Mouse (Mus musculus): ENCODE measurements around the gene Fgd3. TPM values are rescaled to one million over a fixed set of nuclear protein-coding genes. Genes with fewer than 3 reads are reported as not detected.

Fgd3 gene
- total and polyA plus RNA-seq, 3 experiments, result 8.7 to 16.1 (median 14.5) TPM

DNA sequence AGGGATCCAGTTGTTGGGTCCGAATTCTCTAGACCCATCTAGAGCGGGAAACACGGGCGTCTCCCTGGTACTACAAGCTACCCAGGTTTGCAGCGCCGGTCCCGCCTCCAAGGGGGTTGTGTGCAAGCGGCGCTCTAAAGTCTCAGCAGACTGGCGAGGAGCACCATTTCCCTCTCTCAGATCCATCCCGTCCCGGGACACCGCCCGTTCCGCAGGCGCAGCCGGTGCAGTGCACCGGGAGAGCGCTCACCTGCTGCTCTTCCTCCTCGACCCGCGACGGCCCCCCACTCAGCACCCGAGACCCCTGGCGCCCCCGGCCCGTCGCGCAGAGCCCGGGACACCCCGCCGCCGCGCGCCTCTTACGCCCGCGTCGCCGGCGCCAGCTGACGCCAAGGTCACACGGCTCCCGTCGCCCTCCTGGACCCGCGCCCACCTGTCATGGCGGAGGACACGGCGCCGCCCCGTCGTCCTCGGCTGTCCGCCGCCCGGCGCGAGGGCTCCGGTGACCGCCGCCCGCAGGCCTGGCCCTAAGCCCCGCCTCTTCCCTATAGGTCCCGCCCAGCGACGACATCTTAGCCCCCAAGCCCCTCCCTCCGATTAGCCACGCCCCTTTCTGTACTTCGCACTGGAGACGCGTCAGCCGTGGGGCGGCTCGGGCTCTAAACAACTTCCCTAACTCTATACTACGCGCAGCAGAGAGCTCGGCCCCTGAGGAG is 104.4 kb downstream of the Fgd3 start, which contains the start of gene Card19:
Card19 (minus strand) TSS at position 534 of the 716 bp plus-strand sequence.
- Histone ChIP-seq H3K9me3 (replicated peaks; ENCODE audit: low read length) (no peaks in the 10 kb centered on the region), H3K4me3 (replicated peaks in 1 of 3; ENCODE audit: low read depth in 2 of 3, low read length in 2 of 3, poor library complexity in 1 of 3) (peak within 1 kb of the TSS; percentile 48 to 85 (median 64)), H3K9ac (ENCODE audit: insufficient read depth, low read depth) (peak within 1 kb of the TSS; percentile 58), H3K36me3 (replicated peaks in 1 of 2; ENCODE audit: control insufficient read depth in 1 of 2, insufficient read depth in 1 of 2, low read length in 1 of 2) (no peaks in the 10 kb centered on the region), H3K4me1 (ENCODE audit: control insufficient read depth in 1 of 2, insufficient read depth in 2 of 2) (peaks cover 0 to 21% of the 10 kb centered on the region in 2 experiments; a peak in 2 of 4 replicates), H3K79me2 (replicated peaks; ENCODE audit: control insufficient read depth, extremely low read depth, insufficient read depth, poor library complexity, severe bottlenecking) (no peaks in the 10 kb centered on the region), H3K27ac (ENCODE audit: insufficient read depth, low read depth) (no peak within 1 kb of the TSS), H3K27me3 (replicated peaks) (peaks cover 32% of the 10 kb centered on the region), H3K4me2 (ENCODE audit: insufficient read depth, low read depth, poor library complexity, severe bottlenecking) (peak within 1 kb of the TSS; percentile 96)
- DNase-seq (ENCODE audit: extremely low read depth), result peak; percentile 95
- TF ChIP-seq TBP (conservative IDR thresholded peaks at IDR 0.05; ENCODE audit: low read depth, low read length) (0 out of 2 replicates have a peak, but pooled peaks have one; percentile 20), ELF1 (IDR thresholded peaks at IDR 0.05; ENCODE audit: low read depth, low read length) (peak; percentile 34; the same call in 1 of the 2 replicates), HCFC1 (IDR thresholded peaks at IDR 0.05; ENCODE audit: low read depth, low read length) (no peak), TCF12 (IDR thresholded peaks at IDR 0.05; ENCODE audit: low read depth, low read length) (no peak; the same call in 1 of the 2 replicates), BHLHE40 (IDR thresholded peaks at IDR 0.05; ENCODE audit: low read depth, low read length) (no peak), ZMIZ1 (IDR thresholded peaks at IDR 0.05; ENCODE audit: low read depth, low read length) (0 out of 2 replicates have a peak, but pooled peaks have one; percentile 29), MAX (IDR thresholded peaks at IDR 0.05; ENCODE audit: low read length) (no peak), IRF4 (IDR thresholded peaks at IDR 0.05; ENCODE audit: low read depth, low read length) (no peak), POLR2A (IDR thresholded peaks at IDR 0.05; ENCODE audit: low read depth, low read length) (peak; percentile 66; the same call in 1 of the 2 replicates)
- in situ Hi-C loops (cut with MboI; ENCODE audit: low pct_ligation_motif_present, low pct_unique_long_range_greater_than_20kb, low sequenced_read_pairs) (no loop called here), dilution Hi-C loops (cut with MboI; ENCODE audit: extremely low pct_ligation_motif_present, extremely low pct_unique_long_range_greater_than_20kb, low sequenced_read_pairs) (no loop called here)

- Histone ChIP-seq H3K4me2 (ENCODE audit: insufficient read depth, low read depth, poor library complexity, severe bottlenecking) (peak overlapping the region; percentile 96), H3K4me1 (ENCODE audit: control insufficient read depth in 1 of 2, insufficient read depth in 2 of 2) (peaks cover 0 to 21% of the 10 kb centered on the region in 2 experiments; a peak in 2 of 4 replicates), H3K36me3 (replicated peaks in 1 of 2; ENCODE audit: control insufficient read depth in 1 of 2, insufficient read depth in 1 of 2, low read length in 1 of 2) (no peaks in the 10 kb centered on the region), H3K79me2 (replicated peaks; ENCODE audit: control insufficient read depth, extremely low read depth, insufficient read depth, poor library complexity, severe bottlenecking) (no peaks in the 10 kb centered on the region), H3K27me3 (replicated peaks) (peaks cover 32% of the 10 kb centered on the region), H3K9me3 (replicated peaks; ENCODE audit: low read length) (no peaks in the 10 kb centered on the region), H3K4me3 (replicated peaks in 1 of 3; ENCODE audit: low read depth in 2 of 3, low read length in 2 of 3, poor library complexity in 1 of 3) (peak overlapping the region in 2 of 3 experiments; percentile 64 to 85), H3K9ac (ENCODE audit: insufficient read depth, low read depth) (peak overlapping the region; percentile 58; the same call in 1 of the 2 replicates), H3K27ac (ENCODE audit: insufficient read depth, low read depth) (no peak overlapping the region)
- TF ChIP-seq MAZ (IDR thresholded peaks at IDR 0.05; ENCODE audit: low read depth, low read length) (no peak), MYC (IDR thresholded peaks at IDR 0.05; ENCODE audit: low read depth, low read length) (no peak), HCFC1 (IDR thresholded peaks at IDR 0.05; ENCODE audit: low read depth, low read length) (no peak), EP300 (IDR thresholded peaks at IDR 0.05; ENCODE audit: low read length) (no peak), UBTF (IDR thresholded peaks at IDR 0.05; ENCODE audit: low read depth, low read length) (no peak), POLR2AphosphoS2 (IDR thresholded peaks at IDR 0.05; ENCODE audit: low read depth, low read length) (no peak), GABPA (IDR thresholded peaks at IDR 0.05; ENCODE audit: insufficient replicate concordance, low read depth, low read length) (no peak), MAFK (IDR thresholded peaks at IDR 0.05; ENCODE audit: insufficient replicate concordance, low read length) (no peak), ZNF384 (IDR thresholded peaks at IDR 0.05; ENCODE audit: low read depth, low read length) (no peak), E2F4 (IDR thresholded peaks at IDR 0.05; ENCODE audit: insufficient replicate concordance, low read depth, low read length) (no peak), BHLHE40 (IDR thresholded peaks at IDR 0.05; ENCODE audit: low read depth, low read length) (no peak), MAX (IDR thresholded peaks at IDR 0.05; ENCODE audit: low read length) (no peak), MEF2A (IDR thresholded peaks at IDR 0.05; ENCODE audit: borderline replicate concordance, low read depth, low read length) (no peak), MXI1 (IDR thresholded peaks at IDR 0.05; ENCODE audit: low read depth, low read length) (no peak), CHD2 (IDR thresholded peaks at IDR 0.05; ENCODE audit: low read length) (no peak), ZC3H11A (IDR thresholded peaks at IDR 0.05; ENCODE audit: low read depth, low read length) (no peak), SMC3 (IDR thresholded peaks at IDR 0.05; ENCODE audit: low read depth, low read length) (no peak)
- dilution Hi-C loops (cut with MboI; ENCODE audit: extremely low pct_ligation_motif_present, extremely low pct_unique_long_range_greater_than_20kb, low sequenced_read_pairs), result no loop called here
- in situ Hi-C loops (cut with MboI; ENCODE audit: low pct_ligation_motif_present, low pct_unique_long_range_greater_than_20kb, low sequenced_read_pairs), result no loop called here
- no peak for DNase-seq (ENCODE audit: extremely low read depth)
These were observed 105.0 kb downstream of the Fgd3 start for GRCm38 (mm10) chr13:49215128-49215503.
